Mouse (Mus musculus) intestine, postnatal 0 days (tissue): ENCODE data around the gene Ugt1a8. TPM values are rescaled to one million over a fixed set of nuclear protein-coding genes. Genes with fewer than 3 reads are reported as not detected.

Experiments used
- ATAC-seq: fragments of 200-750 bp; cut with Nextera tagmentation; 2 replicates; pipeline ENCODE4 v1.8.0; 2017; ENCODE audit warnings: mild to moderate bottlenecking, moderate TSS enrichment, moderate library complexity
- H3K27ac ChIP-seq: fragments of 300-500 bp; sonication (generic); 2 replicates; pipeline ENCODE4 v1.5.1; 2014; ENCODE audit warnings: mild to moderate bottlenecking, low read depth, low read length, moderate library complexity
- H3K27me3 ChIP-seq: fragments of 300-500 bp; sonication (generic); replicated peaks from 2 replicates; pipeline ENCODE4 v1.6.1; 2014; ENCODE audit warnings: low read length, mixed read lengths; ENCODE audit not compliant: control insufficient read depth, insufficient read depth
- H3K36me3 ChIP-seq: fragments of 300-500 bp; sonication (generic); 2 replicates; pipeline ENCODE4 v1.6.1; 2014; ENCODE audit warnings: mild to moderate bottlenecking, moderate library complexity; ENCODE audit not compliant: control insufficient read depth, insufficient read depth
- H3K4me1 ChIP-seq: fragments of 300-500 bp; sonication (generic); replicated peaks from 2 replicates; pipeline ENCODE4 v1.6.1; 2014; ENCODE audit warnings: antibody characterized with exemption, low read length, mixed read lengths; ENCODE audit not compliant: control insufficient read depth, insufficient read depth
- H3K4me2 ChIP-seq: fragments of 300-500 bp; sonication (generic); replicated peaks from 2 replicates; pipeline ENCODE4 v1.6.1; 2014; ENCODE audit warnings: low read depth, mild to moderate bottlenecking, moderate library complexity
- H3K4me3 ChIP-seq: fragments of 300-500 bp; sonication (generic); 2 replicates; pipeline ENCODE4 v1.5.1; 2014; ENCODE audit warnings: low read depth, low read length
- H3K9ac ChIP-seq: fragments of 300-500 bp; sonication (generic); 2 replicates; pipeline ENCODE4 v1.6.1; 2014; ENCODE audit warnings: mild to moderate bottlenecking, low read depth, low read length
- H3K9me3 ChIP-seq: fragments of 300-500 bp; sonication (generic); 2 replicates; pipeline ENCODE4 v1.6.1; 2016; ENCODE audit warnings: mixed run types; ENCODE audit not compliant: control insufficient read depth
- CTCF ChIP-seq: sonication (generic); IDR thresholded peaks from 2 replicates; pipeline ENCODE4 v1.5.1; 2016; ENCODE audit warnings: low read depth, mild to moderate bottlenecking, control low read depth, antibody characterized with exemption, moderate library complexity
- WGBS: fragments of 180-500 bp; shearing (Covaris S2); extraction: QIAGEN DNeasy Blood & Tissue Kit; methylation state at CpG from one replicate; pipeline ENCODE4 v1.1.7; 2014; 5-methylcytosine and 5-hydroxymethylcytosine counted together
- polyA plus RNA-seq: library from polyadenylated mRNA; unstranded; fragments of >200 nt; fragmentation: Nextera tagmentation; extraction: Ambion mirVana; gene quantifications from 2 replicates; pipeline ENCODE4 v1.2.1, GENCODE M21; 2015

Ugt1a8 gene
- polyA plus RNA-seq, 1 experiment from 2014 or later, result 0.05 TPM

GRCm38 (mm10) chr1:88230981-88231802 lies 143.6 kb downstream of the Ugt1a8 start:
- Histone ChIP-seq H3K36me3 (no peaks in the 10 kb centered on the region), H3K9me3 (peaks cover 56% of the 10 kb centered on the region), H3K9ac (no peak overlapping the region), H3K4me1 (no peaks in the 10 kb centered on the region), H3K4me2 (no peak overlapping the region), H3K27ac (no peak overlapping the region), H3K4me3 (no peak overlapping the region), H3K27me3 (no peaks in the 10 kb centered on the region)
- ATAC-seq, result no peak
- TF ChIP-seq CTCF, result no peak
- WGBS, result 76% methylated on average over 6 of the region's 6 CpGs

- WGBS, result 63% methylated on average over 7 of the region's 7 CpGs
- peaks cover 49% of the 10 kb centered on the region for H3K9me3 ChIP-seq
Observed at GRCm38 (mm10) chr1:88231803-88232499, 144.3 kb downstream of the Ugt1a8 start.

GRCm38 (mm10) chr1:88232664-88233380 lies 145.2 kb downstream of the Ugt1a8 start:
- Histone ChIP-seq H3K4me1 (no peaks in the 10 kb centered on the region), H3K36me3 (no peaks in the 10 kb centered on the region), H3K4me3 (no peak overlapping the region), H3K27me3 (no peaks in the 10 kb centered on the region), H3K4me2 (no peak overlapping the region), H3K27ac (no peak overlapping the region), H3K9me3 (peaks cover 51% of the 10 kb centered on the region), H3K9ac (no peak overlapping the region)
- WGBS, result 56% methylated on average over 3 of the region's 3 CpGs
- no peak for ATAC-seq
- no peak for TF ChIP-seq CTCF

More at GRCm38 (mm10) chr1:88231803-88232499, 144.3 kb downstream of the Ugt1a8 start:
- H3K36me3 ChIP-seq, result no peaks in the 10 kb centered on the region
- no peak for TF ChIP-seq CTCF
- no peak for ATAC-seq
- H3K27me3 ChIP-seq, result no peaks in the 10 kb centered on the region
- no peak overlapping the region for H3K4me3 ChIP-seq
- H3K9ac ChIP-seq, result no peak overlapping the region
- no peaks in the 10 kb centered on the region for H3K4me1 ChIP-seq
- H3K4me2 ChIP-seq, result no peak overlapping the region
- H3K27ac ChIP-seq, result no peak overlapping the region

- Histone ChIP-seq H3K4me1 (no peaks in the 10 kb centered on the region), H3K9me3 (peaks cover 52% of the 10 kb centered on the region), H3K36me3 (no peaks in the 10 kb centered on the region), H3K4me3 (no peak overlapping the region), H3K27me3 (no peaks in the 10 kb centered on the region), H3K9ac (no peak overlapping the region), H3K27ac (no peak overlapping the region), H3K4me2 (no peak overlapping the region)
- 67% methylated on average over 14 of the region's 14 CpGs for WGBS
- ATAC-seq, result no peak
- TF ChIP-seq CTCF, result no peak
Observed at GRCm38 (mm10) chr1:88233421-88234247, 146.0 kb downstream of the Ugt1a8 start.

GRCm38 (mm10) chr1:88234248-88234610 lies 146.6 kb downstream of the Ugt1a8 start:
- peaks cover 57% of the 10 kb centered on the region for H3K9me3 ChIP-seq
- H3K27me3 ChIP-seq, result no peaks in the 10 kb centered on the region
- H3K4me2 ChIP-seq, result no peak overlapping the region
- no peak overlapping the region for H3K9ac ChIP-seq
- H3K36me3 ChIP-seq, result no peaks in the 10 kb centered on the region
- no peak for ATAC-seq
- H3K27ac ChIP-seq, result no peak overlapping the region
- WGBS, result 61% methylated on average over 4 of the region's 4 CpGs
- H3K4me1 ChIP-seq, result no peaks in the 10 kb centered on the region
- TF ChIP-seq CTCF, result no peak
- no peak overlapping the region for H3K4me3 ChIP-seq
